Mouse (Mus musculus) adipocyte (in vitro differentiated cells): ENCODE results near the gene Prr27.

Experiments
- DNase-seq: peaks from one replicate; pipeline ENCODE4 v3.0.0-alpha.2; 2016; ENCODE audit warnings: low spot score

The Prr27 gene

GRCm38 (mm10) chr5:87825386-87825785, at the start of gene Prr27:
Gene Prr27, plus strand, starts transcription at chr5:87825686.
- no peak for DNase-seq

GRCm38 (mm10) chr5:87782731-87783130, 42.8 kb upstream of the Prr27 start:
- no peak for DNase-seq

- no peak for DNase-seq
Observed at GRCm38 (mm10) chr5:87807782-87808181, 17.7 kb upstream of the Prr27 start, which contains the start of gene Csn1s2b. Gene Csn1s2b, plus strand, starts transcription at chr5:87808082.

- no peak for DNase-seq
Observed at GRCm38 (mm10) chr5:87809253-87809652, 16.2 kb upstream of the Prr27 start.

GRCm38 (mm10) chr5:87855136-87855716, 29.7 kb downstream of the Prr27 start:
- no peak for DNase-seq

- DNase-seq, result no peak
Observed at GRCm38 (mm10) chr5:87870084-87870483, 44.6 kb downstream of the Prr27 start.

- no peak for DNase-seq
Observed at GRCm38 (mm10) chr5:87871423-87871822, 45.9 kb downstream of the Prr27 start.

- no peak for DNase-seq
Observed at GRCm38 (mm10) chr5:87884729-87885128, 59.2 kb downstream of the Prr27 start, which contains the start of gene Odam. Gene Odam, plus strand, starts transcription at chr5:87885029.
